Mouse (Mus musculus) bone marrow, adult 2 months (tissue): Measurements from ENCODE around the gene Gm20517. TPM values are rescaled to one million over a fixed set of nuclear protein-coding genes. Genes with fewer than 3 reads are reported as not detected.
A peak's percentile ranks its signal among the peaks of the same experiment; 100 is the strongest.
"Not testable (repeated sequence)": the region's sequence is repeated elsewhere in the genome, so short reads cannot be mapped to it uniquely, and the experiment has no call there.

Source experiments
- H3K27ac ChIP-seq: fragments of 200-500 bp; 2 replicates; pipeline ENCODE4 v1.5.1; 2012; ENCODE audit warnings: low read depth, mild to moderate bottlenecking, control low read depth, inconsistent platforms, low read length; ENCODE audit not compliant: control insufficient read depth, poor library complexity, insufficient read depth
- H3K4me1 ChIP-seq: fragments of 200-500 bp; 2 replicates; pipeline ENCODE4 v1.6.1; 2011; ENCODE audit warnings: low read length; ENCODE audit not compliant: control insufficient read depth, insufficient read depth
- H3K4me3 ChIP-seq: fragments of 200-500 bp; replicated peaks from 2 replicates; pipeline ENCODE3; 2011; ENCODE audit warnings: mild to moderate bottlenecking, low read depth, low read length, control low read depth; ENCODE audit not compliant: control insufficient read depth
- CTCF ChIP-seq: fragments of 200-500 bp; IDR thresholded peaks from 2 replicates; pipeline ENCODE4 v1.5.1; 2011; ENCODE audit warnings: low read length, control low read depth; ENCODE audit not compliant: control insufficient read depth, insufficient read depth
- POLR2A ChIP-seq: fragments of 200-500 bp; IDR thresholded peaks from 2 replicates; pipeline ENCODE4 v1.6.1; 2011; ENCODE audit warnings: low read depth, mild to moderate bottlenecking, control low read depth, low read length, borderline replicate concordance; ENCODE audit not compliant: control insufficient read depth
- WGBS: fragments of 180-500 bp; shearing (Covaris S2); methylation state at CpG from one replicate; pipeline ENCODE4 v1.1.7; 2018; 5-methylcytosine and 5-hydroxymethylcytosine counted together
- polyA plus RNA-seq: library from polyadenylated mRNA; stranded (reverse); fragments of >200 nt; gene quantifications from 2 replicates; pipeline ENCODE4 v1.2.4, GENCODE M21; 2011; ENCODE audit warnings: low replicate concordance; ENCODE audit not compliant: missing spikeins, insufficient read depth, insufficient read length

The Gm20517 gene
- polyA plus RNA-seq, 1 experiment: 5.1 TPM

DNA sequence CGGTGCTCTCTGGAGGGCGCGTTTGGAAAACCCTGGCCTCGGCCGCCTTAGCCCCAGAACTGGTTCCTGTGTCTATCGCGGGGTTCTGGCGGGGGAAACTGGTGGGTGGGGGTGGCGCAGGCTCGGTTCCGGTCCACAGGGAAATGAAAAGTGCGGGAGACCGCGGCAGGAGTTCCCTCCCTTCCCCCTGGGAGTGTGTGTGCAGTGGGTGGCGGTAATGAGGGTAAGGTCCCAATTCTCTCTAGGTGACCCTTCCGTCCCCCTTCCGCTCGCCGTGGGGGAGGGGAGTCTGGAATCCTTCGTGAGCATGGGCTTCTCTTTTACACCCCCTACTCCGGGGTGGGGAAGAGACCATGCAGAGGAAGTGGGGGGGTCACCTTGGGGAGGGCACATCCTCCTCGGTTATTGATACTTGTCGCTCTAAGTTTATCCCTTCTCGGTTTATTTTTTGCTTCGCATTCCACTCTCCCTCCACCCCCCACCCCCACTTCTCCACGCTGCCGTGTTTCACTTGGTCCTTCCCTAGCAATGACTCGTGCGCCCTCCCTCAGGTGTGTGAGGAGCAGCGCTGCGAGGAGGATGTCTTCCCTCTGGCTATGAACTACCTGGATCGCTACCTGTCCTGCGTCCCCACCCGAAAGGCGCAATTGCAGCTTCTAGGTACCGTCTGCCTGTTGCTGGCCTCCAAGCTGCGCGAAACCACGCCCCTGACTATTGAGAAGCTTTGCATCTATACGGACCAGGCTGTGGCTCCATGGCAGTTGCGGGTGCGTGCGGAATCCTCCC, 17.0 kb upstream of the Gm20517 start:
- TF ChIP-seq POLR2A (peak; percentile 55; the same call in 1 of the 2 replicates), CTCF (peak; percentile 13; the same call in 1 of the 2 replicates)
- H3K4me1 ChIP-seq: peaks cover 9% of the 10 kb centered on the region
- under 1% methylated on average over 43 of the region's 43 CpGs for WGBS
- peak overlapping the region; percentile 96 for H3K27ac ChIP-seq
- peak overlapping the region; percentile 99 for H3K4me3 ChIP-seq

DNA sequence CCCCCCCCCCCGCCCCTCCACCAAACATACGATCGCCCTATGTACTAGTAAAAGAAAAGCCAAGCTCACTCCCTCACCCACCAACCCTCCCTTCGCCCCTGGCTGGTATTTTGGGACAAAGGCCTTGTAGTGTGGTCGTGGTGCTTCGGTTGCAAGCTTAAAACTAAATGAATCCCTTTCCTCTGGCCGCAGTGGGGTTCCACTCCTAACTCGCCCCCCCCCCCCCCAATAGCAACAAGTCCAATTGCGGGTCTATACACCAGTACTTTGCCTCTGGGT, 16.5 kb upstream of the Gm20517 start:
- Histone ChIP-seq H3K4me3 (peak overlapping the region; percentile 99), H3K4me1 (peaks cover 12% of the 10 kb centered on the region), H3K27ac (peak overlapping the region; percentile 90)
- TF ChIP-seq CTCF (no peak), POLR2A (no peak)
- under 1% methylated on average over 9 of the region's 9 CpGs for WGBS

DNA sequence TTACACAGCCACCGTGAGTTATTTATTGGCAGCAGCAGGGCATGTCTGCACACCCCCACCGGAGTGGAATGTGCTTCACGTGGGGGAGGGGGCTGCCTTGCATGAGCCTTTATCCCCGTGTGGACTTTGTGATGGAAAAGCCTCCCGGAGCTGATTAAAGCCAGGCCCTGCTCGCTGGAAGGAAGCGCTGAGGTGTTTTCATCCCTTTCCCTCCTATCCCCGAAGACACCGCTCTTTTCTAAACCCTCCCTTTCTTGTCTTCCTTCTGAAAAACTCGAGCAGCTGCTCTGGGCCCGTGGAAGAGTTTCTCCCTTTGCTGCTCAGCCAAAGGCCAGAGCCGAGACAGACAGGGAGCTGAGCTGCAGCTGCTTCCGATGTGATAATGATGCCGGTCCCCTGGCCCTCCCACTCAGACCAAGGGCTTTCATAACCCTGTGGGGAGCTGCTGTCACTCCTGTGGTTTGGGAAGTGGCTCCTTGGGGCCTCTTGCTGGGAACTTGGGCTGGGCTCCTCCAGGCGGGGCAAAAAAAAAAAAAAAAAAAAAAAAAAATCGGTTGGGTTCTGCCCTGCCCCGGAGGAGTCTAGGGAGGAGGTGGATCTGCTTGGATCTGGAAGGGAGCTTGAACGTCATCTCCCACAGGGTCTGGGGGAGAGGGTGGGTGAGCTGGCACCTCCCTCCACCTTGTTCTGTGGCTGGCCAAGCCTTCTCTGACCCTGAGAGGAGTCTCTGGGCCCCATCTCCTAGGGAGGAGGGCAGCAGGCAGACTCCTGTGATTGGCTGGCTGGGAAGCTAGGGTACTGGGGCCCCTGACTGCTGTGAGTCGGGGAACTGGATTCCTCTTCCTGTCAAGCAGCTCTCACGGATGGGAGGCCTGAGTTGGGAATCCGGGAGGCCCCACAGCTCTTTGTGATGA, 15.9 kb upstream of the Gm20517 start:
- 1% methylated on average over 21 of the region's 21 CpGs for WGBS
- H3K4me1 ChIP-seq: peaks cover 14% of the 10 kb centered on the region
- peak overlapping the region; percentile 90 for H3K27ac ChIP-seq
- peak overlapping the region; percentile 99 for H3K4me3 ChIP-seq
- TF ChIP-seq POLR2A (peak; percentile 64; the same call in 1 of the 2 replicates), CTCF (no peak)

DNA sequence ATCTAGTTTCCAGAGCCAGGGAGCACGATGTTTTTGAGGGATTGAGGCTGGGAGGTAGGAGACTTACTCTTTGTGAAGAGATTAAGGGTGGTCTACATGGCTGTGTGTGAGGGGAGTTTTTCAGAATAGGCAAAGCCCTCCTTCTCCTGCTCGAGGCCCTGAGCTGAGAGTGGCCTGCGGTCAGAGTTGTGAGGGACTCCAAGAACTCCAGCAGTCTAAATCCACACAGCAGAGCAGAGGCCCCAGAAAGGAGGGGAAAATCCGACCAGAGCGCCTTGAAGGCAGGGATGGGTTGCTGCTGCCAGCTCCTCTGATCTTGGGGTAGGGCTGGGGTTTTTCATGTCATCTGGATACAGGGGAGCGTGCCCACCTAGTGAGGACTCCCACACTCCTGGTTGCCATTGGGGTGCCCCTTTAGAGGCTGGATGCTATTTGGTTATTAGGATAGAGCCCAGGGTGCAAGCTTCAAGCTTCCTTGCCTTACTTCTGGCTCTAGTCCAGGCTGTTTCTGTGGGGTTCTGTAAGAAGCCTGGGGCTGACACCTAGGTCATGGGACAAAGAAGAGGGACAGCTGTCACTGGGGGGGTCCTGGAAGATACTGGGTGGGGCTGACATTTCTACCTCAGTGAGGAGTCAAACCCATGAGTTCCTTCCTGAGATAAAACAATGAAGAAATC, 15.1 kb upstream of the Gm20517 start:
- H3K4me1 ChIP-seq: peaks cover 14% of the 10 kb centered on the region
- peak overlapping the region; percentile 90 for H3K27ac ChIP-seq
- peak overlapping the region; percentile 99 for H3K4me3 ChIP-seq
- TF ChIP-seq CTCF (no peak), POLR2A (no peak)
- WGBS: 42% methylated on average over 6 of the region's 6 CpGs

DNA sequence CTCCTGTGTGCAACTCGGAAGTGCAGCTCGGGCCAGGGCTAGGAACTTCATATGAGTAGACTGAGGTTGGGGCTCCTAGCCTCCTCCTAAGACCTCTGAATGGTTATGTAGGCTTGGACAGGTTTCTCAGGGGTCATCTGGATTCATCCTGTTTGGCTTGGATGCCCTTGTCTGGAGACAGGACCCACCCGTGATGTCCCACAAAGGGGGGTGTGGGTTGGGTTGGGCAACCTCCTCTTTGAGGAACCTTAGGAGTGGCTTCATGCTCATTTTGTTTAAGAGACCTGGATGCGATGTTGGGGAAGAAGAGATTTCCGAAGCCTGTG, 14.6 kb upstream of the Gm20517 start:
- peak overlapping the region; percentile 99 for H3K4me3 ChIP-seq

DNA sequence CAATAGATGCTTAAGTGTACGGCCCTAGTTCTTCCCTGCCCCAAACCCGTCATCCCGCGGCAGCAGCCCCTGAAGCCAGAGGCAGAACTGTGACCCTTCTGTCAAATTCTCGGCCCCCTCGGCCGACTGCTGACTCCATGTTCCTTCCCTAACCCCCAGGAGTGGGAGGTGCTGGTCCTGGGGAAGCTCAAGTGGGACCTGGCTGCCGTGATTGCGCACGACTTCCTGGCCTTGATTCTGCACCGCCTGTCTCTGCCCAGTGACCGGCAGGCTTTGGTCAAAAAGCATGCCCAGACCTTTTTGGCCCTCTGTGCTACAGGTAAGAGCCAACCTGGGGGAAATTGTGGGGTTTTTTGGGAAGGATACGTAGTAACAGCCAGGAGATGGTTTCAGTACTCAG, 14.1 kb upstream of the Gm20517 start:
- TF ChIP-seq POLR2A: peak; percentile 59; the same call in 1 of the 2 replicates
- TF ChIP-seq CTCF: no peak

More for the DNA sequence above, 14.6 kb upstream of the Gm20517 start:
- Histone ChIP-seq H3K27ac (peak overlapping the region; percentile 90), H3K4me1 (peaks cover 14% of the 10 kb centered on the region)
- WGBS: 30% methylated on average over 5 of the region's 5 CpGs
- TF ChIP-seq POLR2A (no peak), CTCF (no peak)

DNA sequence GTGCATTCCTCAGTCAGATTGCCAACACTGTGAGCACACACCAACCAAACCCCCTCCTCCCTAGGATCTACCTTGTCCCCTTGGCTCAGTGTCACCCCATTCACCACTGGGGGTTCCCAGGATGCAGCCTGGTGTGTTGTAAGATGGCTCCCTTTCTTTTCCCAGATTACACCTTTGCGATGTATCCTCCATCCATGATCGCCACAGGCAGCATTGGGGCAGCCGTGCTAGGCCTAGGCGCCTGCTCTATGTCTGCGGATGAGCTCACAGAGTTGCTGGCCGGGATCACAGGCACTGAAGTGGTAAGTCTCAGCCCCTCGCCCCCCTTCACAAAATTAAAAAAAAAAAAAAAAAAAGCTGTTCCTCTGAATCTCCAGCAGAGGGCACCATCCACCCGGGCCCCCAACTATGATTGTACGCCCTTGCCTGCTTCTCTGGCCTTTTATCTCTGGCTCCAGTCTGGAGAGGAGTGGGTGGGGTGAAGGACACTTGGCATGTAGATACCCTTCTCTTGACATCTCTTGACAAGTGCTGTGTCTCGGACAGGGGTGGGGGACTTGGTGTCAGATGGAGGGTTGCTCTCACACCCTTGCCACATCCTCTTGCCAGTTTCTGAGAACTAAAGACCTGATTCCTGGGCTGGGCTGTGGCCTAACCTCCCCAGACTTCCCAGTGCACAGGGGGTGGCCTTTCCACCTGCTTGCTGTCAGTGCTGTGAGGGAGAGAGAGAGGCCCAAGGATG, 13.4 kb upstream of the Gm20517 start:
- peak; percentile 69 for TF ChIP-seq CTCF
- TF ChIP-seq POLR2A: no peak
- WGBS: 34% methylated on average over 10 of the region's 10 CpGs
- Histone ChIP-seq H3K4me1 (peaks cover 10% of the 10 kb centered on the region; the same call in 1 of the 2 replicates), H3K27ac (peak overlapping the region; percentile 90), H3K4me3 (peak overlapping the region; percentile 99)

More for the DNA sequence above, 14.1 kb upstream of the Gm20517 start:
- Histone ChIP-seq H3K4me3 (peak overlapping the region; percentile 99), H3K27ac (peak overlapping the region; percentile 90), H3K4me1 (peaks cover 14% of the 10 kb centered on the region)
- WGBS: 56% methylated on average over 13 of the region's 13 CpGs

DNA sequence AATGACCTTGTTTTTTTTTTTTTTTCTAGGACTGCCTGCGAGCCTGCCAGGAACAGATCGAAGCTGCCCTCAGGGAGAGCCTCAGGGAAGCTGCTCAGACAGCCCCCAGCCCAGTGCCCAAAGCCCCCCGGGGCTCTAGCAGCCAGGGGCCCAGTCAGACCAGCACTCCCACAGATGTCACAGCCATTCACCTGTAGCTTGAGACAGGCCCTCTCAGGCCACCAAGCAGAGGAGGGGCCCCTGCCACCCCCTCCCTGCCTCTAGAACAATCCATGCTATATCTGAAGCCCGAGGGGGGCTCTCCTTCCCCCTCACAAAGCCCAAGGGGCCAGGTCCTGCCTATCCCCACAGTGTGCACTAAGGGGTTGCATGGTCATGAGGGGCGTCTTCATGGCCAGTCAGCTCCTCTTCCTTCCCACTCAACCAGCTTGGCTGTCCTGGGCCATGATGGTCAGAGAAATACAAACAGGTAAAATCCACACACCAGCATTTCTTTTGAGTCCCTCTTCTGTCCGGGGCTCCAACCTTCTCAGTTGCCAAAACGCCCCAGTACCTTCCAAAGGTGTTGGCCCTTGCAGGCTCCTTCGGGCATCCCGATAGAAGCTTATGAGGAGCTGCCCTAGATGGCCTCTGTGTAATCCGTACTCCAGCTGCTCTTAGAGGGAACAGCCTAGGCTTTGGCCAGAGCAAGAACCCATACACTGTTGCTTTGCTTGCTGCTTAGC, 12.6 kb upstream of the Gm20517 start:
- not testable (repeated sequence) for H3K4me3 ChIP-seq, H3K4me1 ChIP-seq
- H3K27ac ChIP-seq: peak overlapping the region; percentile 84
- WGBS: 75% methylated on average over 10 of the region's 10 CpGs
